Mouse (Mus musculus): ENCODE measurements around the gene Gm10912. TPM values are rescaled to one million over a fixed set of nuclear protein-coding genes. Genes with fewer than 3 reads are reported as not detected.
"Not testable (repeated sequence)": the region's sequence is repeated elsewhere in the genome, so short reads cannot be mapped to it uniquely, and the experiment has no call there.

Gene Gm10912
- polyA plus RNA-seq, 1 experiment from 2014 or later, result not detected

GRCm38 (mm10) chr2:104068450-104068849, 2.8 kb downstream of the Gm10912 start, which contains the start of gene Gm10799:
Gene Gm10799, minus strand, starts transcription at chr2:104068550.
- ATAC-seq (ENCODE audit: insufficient number of reproducible peaks, low FRiP score); H3K4me1 ChIP-seq (replicated peaks); H3K9ac ChIP-seq; H3K9me3 ChIP-seq (replicated peaks); H3K4me2 ChIP-seq; H3K36me3 ChIP-seq; H3K27me3 ChIP-seq (replicated peaks); H3K4me3 ChIP-seq: not testable (repeated sequence)
- WGBS, result 63% methylated on average over 7 of the region's 7 CpGs
- H3K27ac ChIP-seq (ENCODE audit: poor library complexity, severe bottlenecking), result peak within 1 kb of the TSS; percentile 12; the same call in 1 of the 2 replicates

GRCm38 (mm10) chr2:104069704-104070185, 4.1 kb downstream of the Gm10912 start, which contains the start of gene Cd59b:
Gene Cd59b, plus strand, starts transcription at chr2:104069849.
- peak; percentile 92 for ATAC-seq (ENCODE audit: insufficient number of reproducible peaks, low FRiP score)
- Histone ChIP-seq H3K4me1 (replicated peaks) (0 out of 2 replicates have a peak, but pooled peaks cover 9% of the 10 kb centered on the region), H3K9ac (peak within 1 kb of the TSS; percentile 60), H3K9me3 (replicated peaks) (peaks cover 7% of the 10 kb centered on the region; the same call in 1 of the 2 replicates), H3K27ac (ENCODE audit: poor library complexity, severe bottlenecking) (peak within 1 kb of the TSS; percentile 54), H3K4me2 (peak within 1 kb of the TSS; percentile 73), H3K36me3 (peaks cover 4% of the 10 kb centered on the region; the same call in 1 of the 2 replicates), H3K27me3 (replicated peaks) (no peaks in the 10 kb centered on the region), H3K4me3 (peak within 1 kb of the TSS; percentile 50)
- WGBS, result 19% methylated on average over 13 of the region's 13 CpGs

GRCm38 (mm10) chr2:104078285-104078684, 12.7 kb downstream of the Gm10912 start:
- peak; percentile 91 for ATAC-seq (ENCODE audit: insufficient number of reproducible peaks, low FRiP score)
- not testable (repeated sequence) for H3K27ac ChIP-seq (ENCODE audit: poor library complexity, severe bottlenecking); H3K27me3 ChIP-seq (replicated peaks); H3K9me3 ChIP-seq (replicated peaks); H3K4me1 ChIP-seq (replicated peaks); H3K36me3 ChIP-seq; H3K4me3 ChIP-seq; H3K9ac ChIP-seq; H3K4me2 ChIP-seq
- 49% methylated on average over 5 of the region's 5 CpGs for WGBS

- not testable (repeated sequence) for H3K9me3 ChIP-seq (replicated peaks); H3K36me3 ChIP-seq; H3K4me2 ChIP-seq; H3K9ac ChIP-seq; H3K27ac ChIP-seq (ENCODE audit: poor library complexity, severe bottlenecking); H3K4me3 ChIP-seq; ATAC-seq (ENCODE audit: insufficient number of reproducible peaks, low FRiP score); H3K27me3 ChIP-seq (replicated peaks); H3K4me1 ChIP-seq (replicated peaks)
- WGBS, result no CpG with 5 or more reads among the region's 1 CpGs
Measured at GRCm38 (mm10) chr2:104081436-104082050, 15.9 kb downstream of the Gm10912 start.

- Histone ChIP-seq H3K27ac (ENCODE audit: poor library complexity, severe bottlenecking) (no peak overlapping the region), H3K9ac (no peak overlapping the region), H3K36me3 (no peaks in the 10 kb centered on the region), H3K9me3 (replicated peaks) (no peaks in the 10 kb centered on the region), H3K4me3 (no peak overlapping the region), H3K4me1 (replicated peaks) (0 out of 2 replicates have a peak, but pooled peaks cover 8% of the 10 kb centered on the region), H3K27me3 (replicated peaks) (no peaks in the 10 kb centered on the region), H3K4me2 (no peak overlapping the region)
- no peak for ATAC-seq (ENCODE audit: insufficient number of reproducible peaks, low FRiP score)
Measured at GRCm38 (mm10) chr2:104082474-104082873, 16.8 kb downstream of the Gm10912 start.

- not testable (repeated sequence) for H3K4me3 ChIP-seq; H3K27ac ChIP-seq (ENCODE audit: poor library complexity, severe bottlenecking); H3K4me2 ChIP-seq; H3K9ac ChIP-seq; H3K27me3 ChIP-seq (replicated peaks); H3K9me3 ChIP-seq (replicated peaks); H3K36me3 ChIP-seq; ATAC-seq (ENCODE audit: insufficient number of reproducible peaks, low FRiP score); H3K4me1 ChIP-seq (replicated peaks)
Measured at GRCm38 (mm10) chr2:104084027-104084426, 18.4 kb downstream of the Gm10912 start.

GRCm38 (mm10) chr2:104087562-104087961, 21.9 kb downstream of the Gm10912 start:
- not testable (repeated sequence) for H3K9ac ChIP-seq

GRCm38 (mm10) chr2:104093305-104093704, 27.7 kb downstream of the Gm10912 start:
- no peak for ATAC-seq (ENCODE audit: insufficient number of reproducible peaks, low FRiP score)
- H3K4me2 ChIP-seq, result no peak overlapping the region
- H3K4me3 ChIP-seq, result no peak overlapping the region
- no peaks in the 10 kb centered on the region for H3K36me3 ChIP-seq
- H3K9me3 ChIP-seq (replicated peaks), result no peaks in the 10 kb centered on the region
- H3K27me3 ChIP-seq (replicated peaks), result no peaks in the 10 kb centered on the region
- 77% methylated on average over 2 of the region's 2 CpGs for WGBS
- no peak overlapping the region for H3K9ac ChIP-seq
- peaks cover 14% of the 10 kb centered on the region for H3K4me1 ChIP-seq (replicated peaks)
- no peak overlapping the region for H3K27ac ChIP-seq (ENCODE audit: poor library complexity, severe bottlenecking)

More at GRCm38 (mm10) chr2:104087562-104087961, 21.9 kb downstream of the Gm10912 start:
- not testable (repeated sequence) for ATAC-seq (ENCODE audit: insufficient number of reproducible peaks, low FRiP score); H3K27me3 ChIP-seq (replicated peaks); H3K27ac ChIP-seq (ENCODE audit: poor library complexity, severe bottlenecking); H3K4me3 ChIP-seq; H3K4me2 ChIP-seq; H3K9me3 ChIP-seq (replicated peaks); H3K36me3 ChIP-seq; H3K4me1 ChIP-seq (replicated peaks)
- WGBS, result 90% methylated on average over 1 of the region's 1 CpGs

- H3K4me3 ChIP-seq, result peak within 1 kb of the TSS; percentile 60
- H3K36me3 ChIP-seq, result no peaks in the 10 kb centered on the region
- peak; percentile 90 for ATAC-seq (ENCODE audit: insufficient number of reproducible peaks, low FRiP score)
- H3K9ac ChIP-seq, result peak within 1 kb of the TSS; percentile 83
- H3K27ac ChIP-seq (ENCODE audit: poor library complexity, severe bottlenecking), result peak within 1 kb of the TSS; percentile 97
- peaks cover 30% of the 10 kb centered on the region for H3K4me1 ChIP-seq (replicated peaks)
- H3K27me3 ChIP-seq (replicated peaks), result no peaks in the 10 kb centered on the region
- WGBS, result 5% methylated on average over 15 of the region's 15 CpGs
- H3K4me2 ChIP-seq, result peak within 1 kb of the TSS; percentile 71
- H3K9me3 ChIP-seq (replicated peaks), result no peaks in the 10 kb centered on the region
Measured at GRCm38 (mm10) chr2:104095741-104096213, 30.2 kb downstream of the Gm10912 start, which contains the start of gene Cd59a. Gene Cd59a, plus strand, starts transcription at chr2:104095801.

GRCm38 (mm10) chr2:104096256-104096655, 30.6 kb downstream of the Gm10912 start:
- Histone ChIP-seq H3K4me2 (peak overlapping the region; percentile 71), H3K9me3 (replicated peaks) (no peaks in the 10 kb centered on the region), H3K9ac (peak overlapping the region; percentile 83), H3K4me3 (peak overlapping the region; percentile 60), H3K27ac (ENCODE audit: poor library complexity, severe bottlenecking) (peak overlapping the region; percentile 97), H3K4me1 (replicated peaks) (peaks cover 30% of the 10 kb centered on the region), H3K27me3 (replicated peaks) (no peaks in the 10 kb centered on the region), H3K36me3 (no peaks in the 10 kb centered on the region)
- no peak for ATAC-seq (ENCODE audit: insufficient number of reproducible peaks, low FRiP score)
- WGBS, result 21% methylated on average over 10 of the region's 10 CpGs

- H3K27me3 ChIP-seq (replicated peaks); H3K36me3 ChIP-seq; H3K9me3 ChIP-seq (replicated peaks): not testable (repeated sequence)
- Histone ChIP-seq H3K27ac (ENCODE audit: poor library complexity, severe bottlenecking) (peak overlapping the region; percentile 97; the same call in 1 of the 2 replicates), H3K4me3 (peak overlapping the region; percentile 60), H3K4me2 (peak overlapping the region; percentile 71), H3K4me1 (replicated peaks) (peaks cover 30% of the 10 kb centered on the region), H3K9ac (peak overlapping the region; percentile 31; the same call in 1 of the 2 replicates)
- ATAC-seq (ENCODE audit: insufficient number of reproducible peaks, low FRiP score), result peak; percentile 36; the same call in 1 of the 2 replicates
- 61% methylated on average over 1 of the region's 1 CpGs for WGBS
Measured at GRCm38 (mm10) chr2:104096796-104097195, 31.2 kb downstream of the Gm10912 start.
